Mouse (Mus musculus): ENCODE measurements around the gene Ndufc1. TPM values are rescaled to one million over a fixed set of nuclear protein-coding genes. Genes with fewer than 3 reads are reported as not detected.

The Ndufc1 gene
- total RNA-seq, 2 experiments from 2014 or later, result 2.5 to 43.2 TPM

Other genes starting within 250 kb of the Ndufc1 start
- 39.6 and 43.5 TPM in 2 replicates for gene Noct, start 184.5 kb downstream of the Ndufc1 start, total RNA-seq (2015; ENCODE audit: low replicate concordance)
- gene Noct, start 184.5 kb downstream of the Ndufc1 start, total RNA-seq (2017; ENCODE audit: low replicate concordance), result 27.3 and 31.4 TPM in 2 replicates
- 20.9 and 24.0 TPM in 2 replicates for gene Elf2, start 68.3 kb downstream of the Ndufc1 start, total RNA-seq (2015; ENCODE audit: low replicate concordance)
- gene Elf2, start 68.3 kb downstream of the Ndufc1 start, total RNA-seq (2017; ENCODE audit: low replicate concordance), result 65.4 and 81.5 TPM in 2 replicates
- not detected in 2 replicates for gene Mgarp, start 12.2 kb downstream of the Ndufc1 start, total RNA-seq (2015; ENCODE audit: low replicate concordance)
- gene Mgarp, start 12.2 kb downstream of the Ndufc1 start, total RNA-seq (2017; ENCODE audit: low replicate concordance), result 0.56 TPM in 1 of 2 replicates, not detected in the other
- 27.2 and 38.0 TPM in 2 replicates for gene Naa15, start 6.2 kb upstream of the Ndufc1 start, total RNA-seq (2015; ENCODE audit: low replicate concordance)
- 42.0 and 49.9 TPM in 2 replicates for gene Naa15, start 6.2 kb upstream of the Ndufc1 start, total RNA-seq (2017; ENCODE audit: low replicate concordance)
- 0.38 and 1.9 TPM in 2 replicates for gene Rab33b, start 74.9 kb upstream of the Ndufc1 start, total RNA-seq (2015; ENCODE audit: low replicate concordance)
- 1.3 TPM in 2 replicates for gene Rab33b, start 74.9 kb upstream of the Ndufc1 start, total RNA-seq (2017; ENCODE audit: low replicate concordance)
- 7.5 and 9.8 TPM in 2 replicates for gene Setd7, start 151.9 kb upstream of the Ndufc1 start, total RNA-seq (2015; ENCODE audit: low replicate concordance)
- 4.3 and 7.7 TPM in 2 replicates for gene Setd7, start 151.9 kb upstream of the Ndufc1 start, total RNA-seq (2017; ENCODE audit: low replicate concordance)

All from erythroblast, adult 5-6 weeks (primary cell).